Mouse (Mus musculus) small intestine, adult 2 months (tissue): ENCODE results near the gene Abhd16b.

Experiments used
- CTCF ChIP-seq: fragments of 200-500 bp; IDR thresholded peaks from 2 replicates; pipeline ENCODE4 v1.5.1; 2012; ENCODE audit warnings: low read depth, mild to moderate bottlenecking, control low read depth, inconsistent platforms, low read length, moderate library complexity, mixed read lengths; ENCODE audit not compliant: insufficient replicate concordance, insufficient read length; ENCODE audit errors: extremely low read depth
- POLR2A ChIP-seq: fragments of 200-500 bp; IDR thresholded peaks from 2 replicates; pipeline ENCODE4 v1.6.1; 2012; ENCODE audit warnings: low read depth, mild to moderate bottlenecking, control low read depth, inconsistent platforms, low read length, moderate library complexity

GRCm38 (mm10) chr2:181452181-181452580 lies 40.8 kb upstream of the Abhd16b start:
- TF ChIP-seq CTCF (no peak), POLR2A (no peak)
